Mouse (Mus musculus): ENCODE measurements around the gene Kdelr2. TPM values are rescaled to one million over a fixed set of nuclear protein-coding genes. Genes with fewer than 3 reads are reported as not detected.
A peak's percentile ranks its signal among the peaks of the same experiment; 100 is the strongest.

Gene Kdelr2
- polyA plus RNA-seq, 1 experiment from 2014 or later: 275 TPM

GRCm38 (mm10) chr5:143409239-143409638 lies 5.6 kb downstream of the Kdelr2 start:
- H3K36me3 ChIP-seq: peaks cover 65% of the 10 kb centered on the region

GRCm38 (mm10) chr5:143410841-143411395 lies 7.3 kb downstream of the Kdelr2 start:
- H3K27ac ChIP-seq: no peak overlapping the region
- peaks cover 69% of the 10 kb centered on the region for H3K36me3 ChIP-seq
- H3K9me3 ChIP-seq: no peaks in the 10 kb centered on the region
- no peak for DNase-seq (ENCODE audit: low spot score)
- H3K4me1 ChIP-seq: peaks cover 28% of the 10 kb centered on the region
- H3K27me3 ChIP-seq (ENCODE audit: insufficient read depth, poor library complexity, severe bottlenecking): no peaks in the 10 kb centered on the region
- WGBS: 79% methylated on average over 4 of the region's 4 CpGs
- no peak overlapping the region for H3K4me3 ChIP-seq

More at GRCm38 (mm10) chr5:143409239-143409638, 5.6 kb downstream of the Kdelr2 start:
- 61% methylated on average over 3 of the region's 3 CpGs for WGBS
- H3K4me1 ChIP-seq: peaks cover 43% of the 10 kb centered on the region
- H3K9me3 ChIP-seq: no peaks in the 10 kb centered on the region
- H3K4me3 ChIP-seq: no peak overlapping the region
- H3K27me3 ChIP-seq (ENCODE audit: insufficient read depth, poor library complexity, severe bottlenecking): no peaks in the 10 kb centered on the region
- DNase-seq (ENCODE audit: low spot score): no peak
- H3K27ac ChIP-seq: no peak overlapping the region

GRCm38 (mm10) chr5:143421484-143421883 lies 17.8 kb downstream of the Kdelr2 start:
- H3K36me3 ChIP-seq: peaks cover 68% of the 10 kb centered on the region

GRCm38 (mm10) chr5:143422990-143423389 lies 19.4 kb downstream of the Kdelr2 start:
- no peak overlapping the region for H3K27ac ChIP-seq
- H3K36me3 ChIP-seq: peaks cover 53% of the 10 kb centered on the region

More at GRCm38 (mm10) chr5:143421484-143421883, 17.8 kb downstream of the Kdelr2 start:
- no peaks in the 10 kb centered on the region for H3K9me3 ChIP-seq
- H3K27me3 ChIP-seq (ENCODE audit: insufficient read depth, poor library complexity, severe bottlenecking): no peaks in the 10 kb centered on the region
- no peak overlapping the region for H3K4me3 ChIP-seq
- 81% methylated on average over 4 of the region's 4 CpGs for WGBS
- DNase-seq (ENCODE audit: low spot score): no peak
- no peak overlapping the region for H3K27ac ChIP-seq
- no peaks in the 10 kb centered on the region for H3K4me1 ChIP-seq

GRCm38 (mm10) chr5:143423899-143424519 lies 20.4 kb downstream of the Kdelr2 start:
- Histone ChIP-seq H3K4me3 (no peak overlapping the region), H3K4me1 (no peaks in the 10 kb centered on the region), H3K36me3 (peaks cover 43% of the 10 kb centered on the region), H3K9me3 (no peaks in the 10 kb centered on the region), H3K27ac (no peak overlapping the region), H3K27me3 (ENCODE audit: insufficient read depth, poor library complexity, severe bottlenecking) (no peaks in the 10 kb centered on the region)
- DNase-seq (ENCODE audit: low spot score): no peak
- WGBS: 32% methylated on average over 6 of the region's 6 CpGs

More at GRCm38 (mm10) chr5:143422990-143423389, 19.4 kb downstream of the Kdelr2 start:
- no peak for DNase-seq (ENCODE audit: low spot score)
- H3K4me3 ChIP-seq: no peak overlapping the region
- no peaks in the 10 kb centered on the region for H3K4me1 ChIP-seq
- no peaks in the 10 kb centered on the region for H3K27me3 ChIP-seq (ENCODE audit: insufficient read depth, poor library complexity, severe bottlenecking)
- H3K9me3 ChIP-seq: no peaks in the 10 kb centered on the region
- 83% methylated on average over 4 of the region's 4 CpGs for WGBS

GRCm38 (mm10) chr5:143434421-143434820 lies 30.8 kb downstream of the Kdelr2 start:
- H3K9me3 ChIP-seq: no peaks in the 10 kb centered on the region
- no peaks in the 10 kb centered on the region for H3K36me3 ChIP-seq
- H3K27ac ChIP-seq: no peak overlapping the region
- no peaks in the 10 kb centered on the region for H3K27me3 ChIP-seq (ENCODE audit: insufficient read depth, poor library complexity, severe bottlenecking)
- H3K4me3 ChIP-seq: no peak overlapping the region
- 0% methylated on average over 4 of the region's 4 CpGs for WGBS
- peak; percentile 91 for DNase-seq (ENCODE audit: low spot score)
- no peaks in the 10 kb centered on the region for H3K4me1 ChIP-seq

GRCm38 (mm10) chr5:143441298-143441697 lies 37.7 kb downstream of the Kdelr2 start:
- Histone ChIP-seq H3K36me3 (no peaks in the 10 kb centered on the region), H3K27me3 (ENCODE audit: insufficient read depth, poor library complexity, severe bottlenecking) (no peaks in the 10 kb centered on the region; the same call in 1 of the 2 replicates), H3K4me1 (no peaks in the 10 kb centered on the region), H3K9me3 (no peaks in the 10 kb centered on the region), H3K4me3 (no peak overlapping the region), H3K27ac (no peak overlapping the region)
- DNase-seq (ENCODE audit: low spot score): no peak
- 82% methylated on average over 3 of the region's 3 CpGs for WGBS

- DNase-seq (ENCODE audit: low spot score): no peak
- Histone ChIP-seq H3K9me3 (no peaks in the 10 kb centered on the region), H3K36me3 (no peaks in the 10 kb centered on the region), H3K4me1 (no peaks in the 10 kb centered on the region), H3K27ac (no peak overlapping the region), H3K27me3 (ENCODE audit: insufficient read depth, poor library complexity, severe bottlenecking) (no peaks in the 10 kb centered on the region; the same call in 1 of the 2 replicates), H3K4me3 (no peak overlapping the region)
- 82% methylated on average over 12 of the region's 12 CpGs for WGBS
These were observed 38.1 kb downstream of the Kdelr2 start for GRCm38 (mm10) chr5:143441753-143442152.

- Histone ChIP-seq H3K27ac (peak overlapping the region; percentile 85; the same call in 1 of the 2 replicates), H3K36me3 (peaks cover 16% of the 10 kb centered on the region), H3K9me3 (no peaks in the 10 kb centered on the region), H3K4me3 (peak overlapping the region; percentile 78), H3K4me1 (peaks cover 15% of the 10 kb centered on the region), H3K27me3 (ENCODE audit: insufficient read depth, poor library complexity, severe bottlenecking) (no peaks in the 10 kb centered on the region)
- 77% methylated on average over 11 of the region's 11 CpGs for WGBS
- DNase-seq (ENCODE audit: low spot score): no peak
These were observed 60.0 kb downstream of the Kdelr2 start for GRCm38 (mm10) chr5:143463671-143464070.

- Histone ChIP-seq H3K9me3 (no peaks in the 10 kb centered on the region), H3K27me3 (ENCODE audit: insufficient read depth, poor library complexity, severe bottlenecking) (no peaks in the 10 kb centered on the region), H3K27ac (peak within 1 kb of the TSS; percentile 85), H3K4me1 (peaks cover 15% of the 10 kb centered on the region), H3K4me3 (peak within 1 kb of the TSS; percentile 78), H3K36me3 (peaks cover 19% of the 10 kb centered on the region)
- peak; percentile 96 for DNase-seq (ENCODE audit: low spot score)
- WGBS: 3% methylated on average over 43 of the region's 43 CpGs
These were observed 60.6 kb downstream of the Kdelr2 start, which contains the start of gene Daglb for GRCm38 (mm10) chr5:143464100-143464756. Gene Daglb (plus strand): TSS chr5:143464584.

- H3K27me3 ChIP-seq (ENCODE audit: insufficient read depth, poor library complexity, severe bottlenecking): no peaks in the 10 kb centered on the region
- under 1% methylated on average over 20 of the region's 20 CpGs for WGBS
- H3K9me3 ChIP-seq: no peaks in the 10 kb centered on the region
- H3K4me3 ChIP-seq: peak overlapping the region; percentile 78
- peaks cover 15% of the 10 kb centered on the region for H3K4me1 ChIP-seq
- H3K27ac ChIP-seq: peak overlapping the region; percentile 85
- no peak for DNase-seq (ENCODE audit: low spot score)
- peaks cover 22% of the 10 kb centered on the region for H3K36me3 ChIP-seq
These were observed 61.1 kb downstream of the Kdelr2 start for GRCm38 (mm10) chr5:143464757-143465118.

- peaks cover 15% of the 10 kb centered on the region for H3K4me1 ChIP-seq
- H3K36me3 ChIP-seq: peaks cover 23% of the 10 kb centered on the region
- DNase-seq (ENCODE audit: low spot score): peak; percentile 68
- H3K27me3 ChIP-seq (ENCODE audit: insufficient read depth, poor library complexity, severe bottlenecking): no peaks in the 10 kb centered on the region
- H3K4me3 ChIP-seq: peak overlapping the region; percentile 78
- 28% methylated on average over 23 of the region's 23 CpGs for WGBS
- peak overlapping the region; percentile 85 for H3K27ac ChIP-seq
- no peaks in the 10 kb centered on the region for H3K9me3 ChIP-seq
These were observed 61.8 kb downstream of the Kdelr2 start for GRCm38 (mm10) chr5:143465156-143466085.

Measured in heart, embryonic 10.5 days (tissue).